Mouse (Mus musculus): ENCODE measurements around the gene Yrdc. TPM values are rescaled to one million over a fixed set of nuclear protein-coding genes. Genes with fewer than 3 reads are reported as not detected.

Yrdc gene
- total RNA-seq, 2 experiments from 2014 or later, result 30.3 to 38.0 TPM

DNA sequence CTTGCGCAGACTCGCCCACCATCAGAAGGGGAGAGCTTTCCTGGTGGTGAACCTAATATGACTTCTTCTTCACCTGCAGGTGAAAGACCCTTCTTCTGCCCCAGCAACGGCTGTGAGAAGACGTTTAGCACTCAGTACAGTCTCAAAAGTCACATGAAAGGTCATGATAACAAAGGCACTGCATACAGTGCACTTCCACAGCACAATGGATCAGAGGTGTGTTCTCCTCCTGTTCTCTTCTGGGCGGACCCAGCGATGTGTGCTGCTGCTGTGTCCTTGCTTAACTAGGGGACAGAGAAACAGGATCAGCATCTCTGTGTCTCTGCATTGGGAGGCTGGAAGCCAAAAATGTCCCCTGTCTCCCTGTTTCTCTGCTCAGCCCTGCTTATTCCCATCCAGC lies 25.5 kb upstream of the Yrdc start:
- H3K4me3 ChIP-seq, result no peak overlapping the region
- H3K27ac ChIP-seq, result no peak overlapping the region
- no peak for DNase-seq (ENCODE audit: low spot score in 2 of 2)
- TF ChIP-seq CTCF (conservative IDR thresholded peaks at IDR 0.05), result no peak

DNA sequence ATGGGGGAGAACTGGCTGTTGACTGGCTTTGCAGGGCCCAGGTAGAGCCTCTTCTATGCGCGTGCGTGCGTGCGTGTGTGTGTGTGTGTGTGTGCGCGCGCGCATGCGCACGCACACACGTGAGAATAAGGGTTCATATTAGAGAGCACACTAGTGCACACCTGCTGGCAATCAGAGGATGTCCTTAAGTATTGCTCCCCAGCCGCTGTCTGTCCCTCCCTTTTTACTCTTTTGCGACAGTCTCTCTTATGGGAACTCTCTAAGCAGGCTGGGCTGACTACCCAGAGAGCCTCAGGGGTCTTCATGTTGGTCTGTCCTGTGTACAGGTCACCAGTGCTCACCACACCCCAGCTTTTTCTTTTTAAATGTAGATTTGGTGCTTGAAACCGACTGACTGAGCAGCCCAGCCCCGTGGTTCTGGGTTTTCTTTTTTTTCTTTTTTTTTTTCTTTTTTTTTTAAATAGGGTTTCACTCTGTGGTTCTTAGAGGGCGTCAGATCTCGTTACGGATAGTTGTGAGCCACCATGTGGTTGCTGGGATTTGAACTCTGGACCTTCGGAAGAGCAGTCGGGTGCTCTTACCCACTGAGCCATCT lies 25.0 kb upstream of the Yrdc start:
- Histone ChIP-seq H3K27ac (no peak overlapping the region), H3K4me3 (no peak overlapping the region)
- TF ChIP-seq CTCF (conservative IDR thresholded peaks at IDR 0.05), result no peak
- no peak for DNase-seq (ENCODE audit: low spot score in 2 of 2)

DNA sequence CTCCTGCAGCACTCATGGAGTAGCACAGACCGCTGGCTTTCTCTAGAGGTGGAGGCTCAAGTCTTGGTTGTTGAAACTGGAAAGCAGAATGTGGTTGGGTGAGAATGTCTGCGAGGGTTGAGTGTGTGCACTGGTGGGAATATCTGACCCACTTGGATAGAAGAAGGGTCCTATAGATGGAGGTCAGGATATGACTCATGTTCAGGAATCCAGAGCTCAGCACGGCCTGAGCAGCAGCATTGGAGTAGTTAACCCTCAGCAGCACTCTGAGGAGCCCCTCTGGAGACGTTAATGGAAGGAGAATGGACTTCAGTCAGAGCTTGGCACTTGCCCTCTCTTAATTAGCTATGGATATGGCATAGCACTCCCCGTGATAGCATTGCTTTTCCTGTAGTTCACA lies 20.8 kb upstream of the Yrdc start:
- Histone ChIP-seq H3K27ac (no peak overlapping the region), H3K4me3 (no peak overlapping the region)
- DNase-seq (ENCODE audit: low spot score in 2 of 2), result no peak
- TF ChIP-seq CTCF (conservative IDR thresholded peaks at IDR 0.05), result no peak

DNA sequence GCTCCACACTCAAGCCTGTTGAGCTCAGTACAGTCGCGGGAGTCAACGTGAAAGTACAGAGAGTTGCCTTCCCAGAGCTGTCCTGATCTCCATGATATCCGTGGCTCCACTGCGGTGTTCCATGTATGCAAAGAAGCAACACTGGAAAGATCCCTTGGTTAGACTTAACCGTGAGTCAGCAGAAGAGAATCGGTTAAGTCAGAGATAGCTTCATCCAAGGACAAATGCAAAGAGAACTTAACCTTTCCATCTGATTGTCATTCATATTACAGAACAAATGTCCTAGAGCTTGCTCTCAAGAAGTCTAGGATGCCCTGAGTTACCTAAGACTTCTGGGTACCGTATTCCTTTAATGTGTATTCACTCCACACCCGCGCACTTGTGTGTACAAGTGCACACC lies 17.7 kb upstream of the Yrdc start:
- TF ChIP-seq CTCF (conservative IDR thresholded peaks at IDR 0.05), result no peak
- DNase-seq (ENCODE audit: low spot score in 2 of 2), result no peak
- H3K27ac ChIP-seq, result no peak overlapping the region

DNA sequence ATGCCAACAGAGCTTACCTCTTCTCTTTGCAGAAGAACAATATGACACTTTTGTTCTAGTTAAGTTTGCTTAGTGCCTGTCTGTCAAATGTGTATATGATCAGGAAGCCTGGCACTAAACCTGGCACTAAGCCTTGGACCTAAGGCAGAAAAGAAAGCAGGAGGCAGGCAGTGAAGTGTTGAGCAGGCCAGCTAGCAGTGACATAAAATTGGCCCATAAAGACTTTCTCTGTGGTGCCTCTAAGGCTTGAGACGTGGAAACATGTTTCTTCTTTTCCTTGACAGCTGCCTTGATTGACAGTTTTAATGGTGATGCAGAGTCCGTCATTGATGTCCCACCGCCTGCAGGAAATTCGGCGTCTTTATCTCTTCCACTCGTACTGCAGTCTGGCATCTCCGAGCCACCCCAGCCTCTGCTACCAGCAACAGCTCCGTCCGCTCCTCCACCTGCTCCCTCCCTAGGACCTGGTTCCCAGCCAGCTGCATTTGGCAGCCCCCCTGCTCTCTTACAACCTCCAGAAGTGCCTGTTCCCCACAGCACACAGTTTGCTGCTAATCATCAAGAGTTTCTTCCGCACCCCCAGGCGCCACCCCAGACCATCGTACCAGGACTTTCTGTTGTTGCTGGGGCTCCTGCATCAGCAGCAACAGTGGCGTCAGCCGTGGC lies 12.3 kb upstream of the Yrdc start:
- H3K27ac ChIP-seq, result no peak overlapping the region
- TF ChIP-seq CTCF (conservative IDR thresholded peaks at IDR 0.05), result no peak
- H3K4me3 ChIP-seq, result no peak overlapping the region
- no peak for DNase-seq (ENCODE audit: low spot score in 2 of 2)

More for the DNA sequence above, 17.7 kb upstream of the Yrdc start:
- no peak overlapping the region for H3K4me3 ChIP-seq

DNA sequence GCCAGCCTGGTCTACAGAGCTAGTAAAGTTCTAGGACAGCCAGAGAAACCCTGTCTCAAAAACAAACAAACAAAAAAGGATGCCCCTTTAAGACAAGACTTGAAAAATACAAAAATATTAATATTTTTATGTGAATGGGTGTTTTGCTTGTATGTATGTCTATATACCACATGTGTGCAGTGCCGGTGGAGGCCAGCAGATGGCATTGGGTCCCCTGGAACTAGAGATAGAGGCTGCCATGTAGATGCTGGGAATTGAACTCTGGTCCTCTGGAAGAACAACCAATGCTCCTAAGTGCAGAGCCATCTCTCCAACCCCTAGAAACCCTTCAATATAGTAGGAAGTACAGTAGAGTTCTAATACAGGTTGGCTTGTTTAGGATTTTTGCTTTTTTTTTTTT lies 9.5 kb upstream of the Yrdc start:
- TF ChIP-seq CTCF (conservative IDR thresholded peaks at IDR 0.05), result peak; percentile 55
- DNase-seq (ENCODE audit: low spot score in 2 of 2), result no peak
- no peak overlapping the region for H3K27ac ChIP-seq
- H3K4me3 ChIP-seq, result no peak overlapping the region

DNA sequence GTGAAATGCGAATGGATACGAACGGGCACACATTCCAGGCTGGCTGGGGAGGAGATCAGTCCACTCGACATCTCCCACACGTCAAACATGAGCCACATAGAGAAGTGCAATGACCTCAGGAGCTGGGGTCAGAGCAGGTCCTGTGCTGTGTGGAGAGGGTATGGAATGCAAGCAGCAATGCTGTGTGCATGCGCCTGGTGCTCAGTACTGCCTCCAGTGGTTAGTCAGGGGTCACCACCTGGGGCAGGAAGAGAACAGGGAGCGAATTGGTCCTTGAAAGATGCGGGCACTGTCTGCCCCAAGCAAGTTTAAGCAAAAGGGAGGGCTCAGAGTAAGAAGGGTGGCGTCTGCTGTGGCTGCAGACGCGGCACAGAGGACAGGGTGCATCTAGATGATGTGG lies 7.0 kb upstream of the Yrdc start:
- H3K4me3 ChIP-seq, result no peak overlapping the region
- DNase-seq (ENCODE audit: low spot score in 2 of 2), result no peak
- peak overlapping the region; percentile 48; the same call in 1 of the 2 replicates for H3K27ac ChIP-seq
- TF ChIP-seq CTCF (conservative IDR thresholded peaks at IDR 0.05), result peak; percentile 83

DNA sequence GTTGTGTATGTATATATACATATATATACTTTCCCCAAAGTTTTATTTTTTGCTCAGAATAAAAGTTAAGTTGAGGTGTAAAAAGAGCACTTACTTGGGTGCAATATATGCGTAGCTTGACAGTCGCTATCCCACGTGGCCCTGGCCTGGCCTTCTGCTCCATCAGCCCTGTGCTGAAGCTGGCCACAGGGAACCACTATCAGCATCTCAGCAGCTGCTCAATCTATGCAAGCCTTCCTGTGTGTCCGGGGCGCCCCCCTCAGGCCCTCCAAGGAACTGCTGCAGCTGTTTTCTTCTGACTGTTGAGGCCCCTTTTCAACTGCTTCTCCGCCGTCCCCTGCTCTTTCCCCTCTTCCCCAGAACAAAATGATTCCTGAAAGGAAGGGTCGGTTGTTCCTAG lies 2.9 kb upstream of the Yrdc start:
- TF ChIP-seq CTCF (conservative IDR thresholded peaks at IDR 0.05), result peak; percentile 99
- DNase-seq (ENCODE audit: low spot score in 2 of 2), result peak; percentile 74 to 91
- H3K27ac ChIP-seq, result peak overlapping the region; percentile 64; the same call in 1 of the 2 replicates
- H3K4me3 ChIP-seq, result no peak overlapping the region

DNA sequence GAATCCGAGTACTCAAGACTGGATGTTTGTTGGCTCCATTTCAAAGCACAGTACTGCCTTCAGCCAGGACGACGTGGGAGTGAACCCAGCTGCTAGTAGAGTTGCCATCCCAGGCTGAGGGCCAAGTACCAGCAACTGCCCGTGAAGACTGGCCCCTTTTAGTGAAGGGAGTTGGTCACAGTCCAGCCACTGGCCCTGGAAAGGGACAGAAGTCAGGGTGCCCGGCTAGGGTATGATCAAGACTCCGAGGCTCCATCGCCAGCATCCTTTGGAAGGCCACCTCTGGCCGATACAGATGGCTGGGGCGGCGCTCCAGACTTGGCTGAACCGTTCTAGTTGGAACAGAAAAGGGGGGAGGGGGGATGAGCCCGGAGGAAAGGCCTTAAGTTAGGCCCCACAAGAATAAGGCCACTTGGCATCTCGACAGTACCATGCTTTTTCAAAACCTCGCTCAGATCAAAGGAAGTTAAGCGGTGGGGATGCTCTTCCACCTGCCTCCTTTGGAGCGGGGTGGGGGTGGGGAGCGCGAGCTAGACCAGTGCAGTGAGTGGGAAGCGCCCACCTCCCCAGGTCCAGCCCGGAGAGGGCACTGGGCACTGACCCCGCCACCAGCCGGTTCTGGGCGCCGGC lies 733 bp upstream of the Yrdc start:
- Histone ChIP-seq H3K4me3 (peak overlapping the region; percentile 65), H3K27ac (peak overlapping the region; percentile 100)
- DNase-seq (ENCODE audit: low spot score in 2 of 2), result peak; percentile 59 to 78
- TF ChIP-seq CTCF (conservative IDR thresholded peaks at IDR 0.05), result no peak

DNA sequence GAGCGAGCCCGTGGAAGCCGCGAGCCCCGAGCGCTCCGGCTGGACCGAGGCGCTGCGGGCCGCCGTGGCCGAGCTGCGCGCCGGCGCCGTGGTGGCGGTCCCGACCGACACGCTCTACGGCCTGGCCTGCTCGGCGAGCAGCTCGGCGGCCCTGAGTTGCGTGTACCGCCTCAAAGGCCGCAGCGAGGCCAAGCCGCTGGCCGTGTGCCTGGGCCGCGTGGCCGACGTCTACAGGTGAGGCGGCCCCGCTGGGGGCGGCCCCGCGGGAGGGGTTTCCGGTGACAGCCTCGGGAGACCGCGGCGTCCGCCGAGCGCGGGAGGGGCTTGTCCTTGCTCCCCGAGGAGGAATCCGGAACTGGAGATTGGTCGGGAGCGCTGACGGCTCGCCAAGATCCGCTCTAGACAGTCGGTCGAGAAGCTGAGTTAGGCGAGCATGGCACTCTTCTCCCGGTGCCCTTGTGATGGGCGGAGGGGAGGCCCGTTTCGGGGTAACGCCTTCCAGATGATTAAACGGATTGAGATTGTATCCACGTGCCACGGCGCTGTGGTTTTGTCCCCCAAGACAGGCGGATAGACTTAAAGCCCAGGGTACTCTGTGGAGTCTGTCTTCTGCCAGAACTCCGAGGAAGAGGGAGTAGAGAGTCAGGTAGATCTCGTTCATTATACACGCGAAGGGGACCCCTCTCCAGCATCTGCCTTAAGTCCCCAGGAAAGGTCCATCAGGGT lies 617 bp downstream of the Yrdc start, which contains the start of gene 1110065P20Rik:
1110065P20Rik (minus strand) TSS at position 264 of the 726 bp plus-strand sequence.
- H3K27ac ChIP-seq, result peak within 1 kb of the TSS; percentile 100
- H3K4me3 ChIP-seq, result peak within 1 kb of the TSS; percentile 65
- no peak for TF ChIP-seq CTCF (conservative IDR thresholded peaks at IDR 0.05)
- DNase-seq (ENCODE audit: low spot score in 2 of 2), result peak; percentile 65 to 71

DNA sequence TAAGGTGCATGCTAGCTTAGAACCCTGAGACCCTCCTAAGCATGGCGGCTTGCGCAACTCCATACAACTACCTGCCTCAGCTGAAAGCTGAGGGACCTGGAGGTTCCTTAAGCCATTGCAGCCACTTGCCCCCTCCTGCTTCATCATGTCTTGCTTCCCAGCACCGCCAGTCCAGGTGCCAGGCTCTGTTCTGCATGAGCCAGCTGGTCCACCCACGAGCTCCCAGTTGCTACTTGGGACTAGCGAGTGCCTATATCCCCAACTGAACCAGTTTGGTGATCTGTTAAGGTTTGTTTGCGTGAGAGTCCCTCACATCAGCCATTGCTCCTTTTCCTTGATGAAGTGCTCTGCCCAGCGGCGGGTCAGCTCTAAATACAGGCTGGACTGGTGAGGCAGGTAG lies 5.8 kb downstream of the Yrdc start:
- H3K4me3 ChIP-seq, result no peak overlapping the region
- no peak for TF ChIP-seq CTCF (conservative IDR thresholded peaks at IDR 0.05)
- peak overlapping the region; percentile 65 for H3K27ac ChIP-seq
- DNase-seq (ENCODE audit: low spot score in 2 of 2), result peak in 1 of 2 experiments; percentile 60

DNA sequence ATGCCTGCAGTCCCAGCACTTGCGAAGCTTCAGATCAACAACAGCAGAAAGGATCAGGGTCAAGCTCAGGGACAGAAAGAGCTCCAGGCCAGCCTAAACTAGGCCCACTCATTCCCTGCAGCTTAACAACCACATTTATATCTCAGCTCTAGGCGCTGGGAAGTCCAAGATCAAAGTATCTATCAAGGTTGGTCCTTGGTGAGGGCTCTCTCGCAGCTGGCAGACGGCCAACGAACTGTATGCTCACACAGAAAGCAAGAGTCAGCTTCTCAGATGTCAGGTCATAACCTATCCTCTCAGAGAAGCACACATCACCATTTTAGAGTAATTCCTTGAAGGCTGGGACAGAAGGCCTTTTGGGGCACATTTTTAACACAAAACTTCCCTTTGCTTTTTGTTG lies 7.9 kb downstream of the Yrdc start:
- Histone ChIP-seq H3K27ac (no peak overlapping the region), H3K4me3 (no peak overlapping the region)
- no peak for TF ChIP-seq CTCF (conservative IDR thresholded peaks at IDR 0.05)
- DNase-seq (ENCODE audit: low spot score in 2 of 2), result no peak

DNA sequence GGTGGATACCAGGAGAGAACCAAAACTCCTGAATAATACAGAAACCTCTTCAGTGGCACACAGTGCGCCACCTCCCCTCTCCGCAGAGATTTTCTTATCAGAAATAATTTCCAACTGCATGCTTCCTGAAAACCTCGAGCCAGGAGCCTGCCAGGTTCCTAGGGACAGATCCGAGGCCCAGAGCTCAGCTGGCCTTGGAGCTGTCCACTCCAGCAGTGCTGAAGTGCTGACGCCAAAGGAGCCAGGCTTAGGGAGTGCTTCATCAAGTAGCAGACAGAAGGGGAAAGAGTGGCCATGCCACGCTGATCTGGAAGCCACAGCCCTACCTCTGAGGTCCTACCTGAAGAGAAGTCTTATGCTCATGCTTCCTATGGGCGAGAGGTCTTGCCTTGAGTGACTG lies 10.0 kb downstream of the Yrdc start:
- H3K4me3 ChIP-seq, result peak overlapping the region; percentile 77
- no peak for DNase-seq (ENCODE audit: low spot score in 2 of 2)
- H3K27ac ChIP-seq, result no peak overlapping the region
- TF ChIP-seq CTCF (conservative IDR thresholded peaks at IDR 0.05), result no peak
